Mouse (Mus musculus) cerebellum, adult 2 months (tissue): Measurements from ENCODE around the gene Kif4. TPM values are rescaled to one million over a fixed set of nuclear protein-coding genes. Genes with fewer than 3 reads are reported as not detected.
A peak's percentile ranks its signal among the peaks of the same experiment; 100 is the strongest.

Source experiments
- DNase-seq, 2 experiments: peaks; one replicate each; pipeline ENCODE4 v3.0.0; 2021
- H3K27ac ChIP-seq: fragments of 200-500 bp; 2 replicates; pipeline ENCODE4 v1.5.1; 2012; ENCODE audit warnings: low read length, control low read depth, inconsistent platforms; ENCODE audit not compliant: insufficient read depth
- H3K27me3 ChIP-seq: fragments of 200-500 bp; 2 replicates; pipeline ENCODE4 v1.6.1; 2012; ENCODE audit warnings: inconsistent platforms, mild to moderate bottlenecking, low read length, moderate library complexity; ENCODE audit not compliant: control insufficient read depth, insufficient read depth
- H3K4me1 ChIP-seq: fragments of 200-500 bp; 2 replicates; pipeline ENCODE4 v1.6.1; 2011; ENCODE audit warnings: low read length; ENCODE audit not compliant: control insufficient read depth, insufficient read depth
- H3K4me3 ChIP-seq: fragments of 200-500 bp; replicated peaks from 2 replicates; pipeline ENCODE3; 2011; ENCODE audit warnings: mild to moderate bottlenecking, low read depth, low read length, control low read depth; ENCODE audit not compliant: insufficient read depth
- CTCF ChIP-seq: fragments of 200-500 bp; IDR thresholded peaks from 2 replicates; pipeline ENCODE4 v1.5.1; 2011; ENCODE audit warnings: low read depth, mild to moderate bottlenecking, control low read depth, low read length, moderate library complexity, borderline replicate concordance; ENCODE audit not compliant: insufficient read depth
- POLR2A ChIP-seq: fragments of 200-500 bp; IDR thresholded peaks from 2 replicates; pipeline ENCODE4 v1.6.1; 2011; ENCODE audit warnings: low read length, control low read depth, borderline replicate concordance; ENCODE audit not compliant: insufficient read depth
- WGBS: fragments of 180-500 bp; shearing (Covaris S2); methylation state at CpG from one replicate; pipeline ENCODE4 v1.1.7; 2018; 5-methylcytosine and 5-hydroxymethylcytosine counted together
- polyA plus RNA-seq: library from polyadenylated mRNA; depleted of rRNA; stranded (reverse); fragments of >200 nt; gene quantifications from 2 replicates; pipeline ENCODE4 v1.2.3, GENCODE M21; 2012

The Kif4 gene
- polyA plus RNA-seq, 1 experiment, result 0.26 TPM

- no peaks in the 10 kb centered on the region for H3K4me1 ChIP-seq
- no peak overlapping the region for H3K4me3 ChIP-seq
- WGBS, result 73% methylated on average over 5 of the region's 5 CpGs
- TF ChIP-seq POLR2A, result no peak
- no peak overlapping the region for H3K27ac ChIP-seq
- no peaks in the 10 kb centered on the region for H3K27me3 ChIP-seq
- DNase-seq, result no peak
Measured at GRCm38 (mm10) chrX:100688033-100688370, 62.5 kb downstream of the Kif4 start.

- H3K4me1 ChIP-seq, result no peaks in the 10 kb centered on the region
- TF ChIP-seq POLR2A (no peak), CTCF (no peak)
- 98% methylated on average over 4 of the region's 4 CpGs for WGBS
- no peak overlapping the region for H3K4me3 ChIP-seq
- no peak overlapping the region for H3K27ac ChIP-seq
- H3K27me3 ChIP-seq, result no peaks in the 10 kb centered on the region
- no peak for DNase-seq
Measured at GRCm38 (mm10) chrX:100696776-100697175, 71.2 kb downstream of the Kif4 start.

DNA sequence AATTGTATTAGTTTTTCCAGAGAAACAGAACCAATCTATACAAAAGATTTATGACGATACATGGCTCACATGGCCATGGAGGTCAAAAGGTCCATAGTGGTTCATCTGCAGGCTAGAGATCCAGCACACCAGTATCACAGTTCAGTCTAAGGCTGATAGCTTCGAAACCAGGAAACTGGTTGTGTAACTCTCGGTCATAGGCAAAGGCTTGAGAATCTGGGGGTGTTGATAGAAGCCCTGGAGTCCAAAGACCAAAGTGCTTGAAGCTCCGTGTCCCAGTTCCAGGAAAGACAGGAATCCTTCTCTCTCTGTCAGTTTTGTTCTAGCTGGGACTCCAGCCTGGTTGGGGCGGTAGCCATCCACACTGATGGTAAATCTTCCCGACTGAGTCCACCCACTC, 82.5 kb downstream of the Kif4 start:
- DNase-seq, result no peak
- Histone ChIP-seq H3K4me1 (no peaks in the 10 kb centered on the region), H3K4me3 (no peak overlapping the region), H3K27ac (no peak overlapping the region), H3K27me3 (no peaks in the 10 kb centered on the region)
- 88% methylated on average over 6 of the region's 6 CpGs for WGBS
- TF ChIP-seq POLR2A (no peak), CTCF (no peak)

- H3K4me3 ChIP-seq, result no peak overlapping the region
- no peak overlapping the region for H3K27ac ChIP-seq
- H3K27me3 ChIP-seq, result no peaks in the 10 kb centered on the region
- whole genome bisulfite sequencing, result 97% methylated on average over 6 of the region's 6 CpGs
- TF ChIP-seq POLR2A, result no peak
- no peak for TF ChIP-seq CTCF
- no peaks in the 10 kb centered on the region for H3K4me1 ChIP-seq
- no peak for DNase-seq
Measured at GRCm38 (mm10) chrX:100716173-100716572, 90.6 kb downstream of the Kif4 start.

GRCm38 (mm10) chrX:100728947-100729346, 103.4 kb downstream of the Kif4 start:
- Histone ChIP-seq H3K27me3 (no peaks in the 10 kb centered on the region), H3K27ac (no peak overlapping the region), H3K4me1 (no peaks in the 10 kb centered on the region), H3K4me3 (no peak overlapping the region)
- WGBS, result 5% methylated on average over 1 of the region's 1 CpGs
- peak in 1 of 2 experiments; percentile 6 for DNase-seq
- TF ChIP-seq CTCF (no peak), POLR2A (no peak)

GRCm38 (mm10) chrX:100729665-100730188, 104.2 kb downstream of the Kif4 start, which contains the start of gene Gdpd2:
Gdpd2 (plus strand) TSS chrX:100729873.
- 7% methylated on average over 8 of the region's 8 CpGs for WGBS
- Histone ChIP-seq H3K4me3 (no peak within 1 kb of the TSS), H3K4me1 (no peaks in the 10 kb centered on the region), H3K27me3 (no peaks in the 10 kb centered on the region), H3K27ac (no peak within 1 kb of the TSS)
- DNase-seq, result peak; percentile 53 to 65
- peak; percentile 55; the same call in 1 of the 2 replicates for TF ChIP-seq CTCF
- no peak for TF ChIP-seq POLR2A

DNA sequence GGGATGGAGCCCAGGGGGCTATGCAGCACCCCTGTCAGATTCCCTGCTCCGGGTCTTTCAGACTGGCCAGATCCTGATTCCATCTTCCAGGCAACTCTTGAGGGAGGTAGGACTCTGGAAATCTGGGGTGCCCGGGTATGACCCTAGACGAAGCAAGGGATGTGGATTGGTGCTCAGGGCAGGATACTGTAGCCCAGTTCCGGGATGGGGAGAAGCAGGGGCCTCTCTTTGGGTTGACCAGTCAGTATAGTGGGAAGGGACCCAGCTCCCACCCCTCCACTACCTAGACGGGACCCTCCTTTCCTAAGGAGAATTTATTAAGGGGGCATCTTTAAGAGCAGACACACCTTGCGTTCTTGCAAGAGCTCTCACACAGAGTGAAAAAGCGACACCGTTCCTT, 104.7 kb downstream of the Kif4 start:
- no peak overlapping the region for H3K4me3 ChIP-seq
- no peak overlapping the region for H3K27ac ChIP-seq
- H3K27me3 ChIP-seq, result no peaks in the 10 kb centered on the region
- DNase-seq, result no peak
- TF ChIP-seq POLR2A (no peak), CTCF (no peak)
- H3K4me1 ChIP-seq, result no peaks in the 10 kb centered on the region
- 28% methylated on average over 8 of the region's 8 CpGs for WGBS

DNA sequence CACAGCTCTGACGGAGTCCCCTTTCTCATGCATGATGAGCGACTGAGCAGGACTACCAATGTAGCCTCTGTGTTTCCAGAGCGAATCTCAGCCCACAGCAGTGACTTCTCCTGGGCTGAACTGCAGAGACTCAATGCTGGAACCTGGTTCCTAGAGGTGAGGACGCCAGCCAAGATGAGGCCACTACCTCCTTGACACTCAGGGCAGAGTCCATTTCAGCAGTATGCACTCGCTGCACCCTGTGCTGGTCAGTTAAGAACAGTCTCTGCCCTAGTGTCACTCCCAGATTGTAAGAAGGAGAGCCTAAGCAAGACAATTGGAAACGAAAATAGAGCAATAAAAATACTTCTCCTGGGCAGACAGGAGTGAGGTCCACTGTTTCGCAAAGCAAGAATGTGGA, 108.8 kb downstream of the Kif4 start:
- Histone ChIP-seq H3K4me1 (no peaks in the 10 kb centered on the region), H3K4me3 (no peak overlapping the region), H3K27ac (no peak overlapping the region), H3K27me3 (no peaks in the 10 kb centered on the region)
- TF ChIP-seq POLR2A (no peak), CTCF (no peak)
- DNase-seq, result no peak
- 87% methylated on average over 7 of the region's 7 CpGs for WGBS

GRCm38 (mm10) chrX:100738918-100739317, 113.4 kb downstream of the Kif4 start:
- WGBS, result 7% methylated on average over 14 of the region's 14 CpGs
- Histone ChIP-seq H3K27ac (no peak overlapping the region), H3K27me3 (no peaks in the 10 kb centered on the region), H3K4me1 (no peaks in the 10 kb centered on the region), H3K4me3 (peak overlapping the region; percentile 72)
- DNase-seq, result peak; percentile 68 to 69
- TF ChIP-seq CTCF (peak; percentile 57; the same call in 1 of the 2 replicates), POLR2A (no peak)
